Mouse (Mus musculus): ENCODE results near the gene Gm21541.
"Not testable (repeated sequence)": the region's sequence is repeated elsewhere in the genome, so short reads cannot be mapped to it uniquely, and the experiment has no call there.

Gene Gm21541

GRCm38 (mm10) chr4:41903310-41903709 lies at the start of gene Gm21541:
TSS of gene Gm21541 (plus strand) at chr4:41903610.
- not testable (repeated sequence) for DNase-seq (ENCODE audit: low spot score in 2 of 2)

GRCm38 (mm10) chr4:41941272-41941671 lies 37.9 kb downstream of the Gm21541 start, which contains the start of gene Gm20878:
TSS of gene Gm20878 (plus strand) at chr4:41941572.
- not testable (repeated sequence) for DNase-seq (ENCODE audit: low spot score in 2 of 2)

Measured in heart, adult 9 months (tissue).